Mouse (Mus musculus) ES-E14 (cell line): ENCODE data around the gene Nipal4.

ENCODE experiments used
- CHD2 ChIP-seq: IDR thresholded peaks from 2 replicates; pipeline ENCODE4 v1.6.1; 2014; ENCODE audit warnings: mild to moderate bottlenecking, low read depth, low read length, inconsistent platforms
- HCFC1 ChIP-seq: IDR thresholded peaks from 2 replicates; pipeline ENCODE4 v1.6.1; 2012; ENCODE audit warnings: low read length, inconsistent platforms, borderline replicate concordance; ENCODE audit not compliant: insufficient read depth
- ZC3H11A ChIP-seq: IDR thresholded peaks from 2 replicates; pipeline ENCODE4 v1.6.1; 2012; ENCODE audit warnings: low read depth, mild to moderate bottlenecking, inconsistent platforms, low read length, borderline replicate concordance

DNA sequence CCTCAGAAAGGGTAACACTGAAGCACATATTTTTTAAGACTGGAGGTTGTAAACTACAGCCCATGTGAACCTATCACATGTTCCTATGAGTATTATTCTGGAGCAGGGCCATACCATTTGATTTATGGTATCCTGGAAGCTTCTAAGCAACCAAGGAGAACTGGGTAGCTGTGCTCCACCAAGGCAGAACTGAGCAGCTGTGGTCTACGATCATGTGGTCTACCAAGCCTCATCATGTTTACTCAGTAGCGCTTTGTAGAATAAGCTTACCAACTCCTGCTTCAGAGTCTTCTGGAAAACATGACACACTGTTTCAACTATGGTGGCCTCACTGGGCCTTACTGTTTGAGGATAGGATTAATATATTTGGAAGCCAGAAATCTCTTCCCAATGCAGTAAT, 49.8 kb downstream of the Nipal4 start:
- TF ChIP-seq HCFC1 = no peak
- no peak for TF ChIP-seq ZC3H11A
- TF ChIP-seq CHD2 = no peak
